22 mouse cellular contexts compared by ENCODE assay signal in the genomic region with DNA sequence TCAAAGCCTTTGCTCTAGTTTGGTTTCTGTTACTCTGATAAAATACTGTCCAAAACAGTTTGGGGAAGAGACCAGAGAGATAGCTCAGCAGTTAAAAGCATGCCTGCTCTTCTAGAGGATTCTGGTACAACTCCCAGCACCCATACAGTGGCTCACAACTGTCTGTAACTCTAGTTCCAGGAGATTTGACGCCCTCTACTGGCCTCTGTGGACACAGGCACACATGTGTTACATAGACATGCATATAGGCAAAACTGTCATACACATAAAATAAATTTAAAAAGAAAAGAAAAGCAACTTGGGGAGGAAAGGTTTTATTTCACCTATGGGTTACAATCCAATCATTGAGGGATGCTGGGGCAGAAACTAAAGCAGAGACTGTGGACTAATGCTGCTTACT. TPM values are rescaled to one million over a fixed set of nuclear protein-coding genes. Genes with fewer than 3 reads are reported as not detected.
A peak's percentile ranks its signal among the peaks of the same experiment; 100 is the strongest.
DNase-seq lines count a peak whose midpoint lies in the region; ATAC-seq and TF ChIP-seq lines count a peak whose summit lies in the region.
"Had no signal": no experiment of that assay in that cellular context is flagged by ENCODE, and none has a peak within 500 bp of the region (broad histone marks: within the 10 kb centered on the region; RNA-seq: fewer than 3 reads in every experiment).

No protein-coding gene starts in this region.

- no peaks in the 10 kb centered on the region for H3K9me3 ChIP-seq in hindbrain, postnatal 0 days (ENCODE audit: low read length)
- H3K9me3 ChIP-seq in hindbrain, embryonic 16.5 days (ENCODE audit: control insufficient read depth, low read length) = no peaks in the 10 kb centered on the region
- H3K9me3 ChIP-seq in lung, embryonic 14.5 days (ENCODE audit: low read depth, low read length) = no peaks in the 10 kb centered on the region
- no peaks in the 10 kb centered on the region for H3K9me3 ChIP-seq in ES-Bruce4 (replicated peaks; ENCODE audit: control insufficient read depth, insufficient read depth, low read length, poor library complexity, severe bottlenecking)
- H3K9me3 ChIP-seq: embryonic facial prominence, embryonic 12.5 days; forebrain, embryonic 12.5 days; heart, embryonic 15.5 days; hindbrain, embryonic 13.5 days had no signal

- no peaks in the 10 kb centered on the region for H3K4me1 ChIP-seq in hindbrain, postnatal 0 days (ENCODE audit: insufficient read depth, low read length)
- no peaks in the 10 kb centered on the region for H3K4me1 ChIP-seq in hindbrain, embryonic 16.5 days (ENCODE audit: control insufficient read depth, insufficient read depth, low read depth, low read length)
- H3K4me1 ChIP-seq in lung, embryonic 14.5 days (ENCODE audit: insufficient read depth) = no peaks in the 10 kb centered on the region
- no peaks in the 10 kb centered on the region for H3K4me1 ChIP-seq in ES-Bruce4 (ENCODE audit: control insufficient read depth, insufficient read depth, low read length)
- H3K4me1 ChIP-seq: embryonic facial prominence, embryonic 12.5 days; forebrain, embryonic 12.5 days; heart, embryonic 15.5 days; hindbrain, embryonic 13.5 days had no signal

- H3K27me3 ChIP-seq in hindbrain, postnatal 0 days (ENCODE audit: insufficient read depth, low read length) = no peaks in the 10 kb centered on the region
- H3K27me3 ChIP-seq in hindbrain, embryonic 16.5 days (replicated peaks; ENCODE audit: control insufficient read depth, insufficient read depth, low read length) = no peaks in the 10 kb centered on the region
- no peaks in the 10 kb centered on the region for H3K27me3 ChIP-seq in lung, embryonic 14.5 days (ENCODE audit: insufficient read depth, low read length)
- no peaks in the 10 kb centered on the region for H3K27me3 ChIP-seq in ES-Bruce4 (ENCODE audit: control insufficient read depth, insufficient read depth, low read length, poor library complexity, severe bottlenecking)
- H3K27me3 ChIP-seq: embryonic facial prominence, embryonic 12.5 days; forebrain, embryonic 12.5 days; heart, embryonic 15.5 days; hindbrain, embryonic 13.5 days had no signal

- H3K4me2 ChIP-seq in hindbrain, postnatal 0 days (ENCODE audit: low read depth, low read length) = no peak overlapping the region
- no peak overlapping the region for H3K4me2 ChIP-seq in hindbrain, embryonic 16.5 days (ENCODE audit: low read length)
- H3K4me2 ChIP-seq in lung, embryonic 14.5 days = no peak overlapping the region
- H3K4me2 ChIP-seq: embryonic facial prominence, embryonic 12.5 days; forebrain, embryonic 12.5 days; heart, embryonic 11.5 days; heart, embryonic 15.5 days; hindbrain, embryonic 13.5 days had no signal

- TF ChIP-seq CTCF in hindbrain, postnatal 0 days (IDR thresholded peaks at IDR 0.05; ENCODE audit: low read depth) = 0 out of 2 replicates have a peak, but pooled peaks have one; percentile 15
- TF ChIP-seq CTCF in lung, embryonic 14.5 days (IDR thresholded peaks at IDR 0.05; ENCODE audit: low read depth) = 0 out of 2 replicates have a peak, but pooled peaks have one; percentile 10
- peak; percentile 2 for TF ChIP-seq CTCF in ES-Bruce4 (IDR thresholded peaks at IDR 0.05; ENCODE audit: low read depth, low read length)

- no peak for TF ChIP-seq EP300 in ES-Bruce4 (IDR thresholded peaks at IDR 0.05; ENCODE audit: insufficient read depth, low read depth, low read length)

- H3K9ac ChIP-seq in hindbrain, postnatal 0 days (replicated peaks; ENCODE audit: low read length) = no peak overlapping the region
- H3K9ac ChIP-seq in hindbrain, embryonic 16.5 days (ENCODE audit: low read depth, low read length) = no peak overlapping the region
- no peak overlapping the region for H3K9ac ChIP-seq in lung, embryonic 14.5 days
- H3K9ac ChIP-seq in ES-Bruce4 (ENCODE audit: low read depth, poor library complexity, severe bottlenecking) = no peak overlapping the region
- H3K9ac ChIP-seq: embryonic facial prominence, embryonic 12.5 days; forebrain, embryonic 12.5 days; heart, embryonic 15.5 days; hindbrain, embryonic 13.5 days had no signal

- H3K4me3 ChIP-seq in hindbrain, postnatal 0 days (ENCODE audit: low read length) = no peak overlapping the region
- no peak overlapping the region for H3K4me3 ChIP-seq in hindbrain, embryonic 16.5 days (ENCODE audit: low read length)
- no peak overlapping the region for H3K4me3 ChIP-seq in lung, embryonic 14.5 days (ENCODE audit: low read depth, low read length)
- H3K4me3 ChIP-seq in ES-Bruce4 (ENCODE audit: low read depth, low read length) = no peak overlapping the region
- H3K4me3 ChIP-seq: embryonic facial prominence, embryonic 12.5 days; forebrain, embryonic 12.5 days; heart, adult 2 months; heart, embryonic 15.5 days; hindbrain, embryonic 13.5 days had no signal

- 54% methylated on average over 1 of the region's 1 CpGs for WGBS in hindbrain, postnatal 0 days
- WGBS in hindbrain, embryonic 16.5 days = 57% methylated on average over 1 of the region's 1 CpGs
- WGBS in lung, embryonic 14.5 days = 57% methylated on average over 1 of the region's 1 CpGs

- no peak overlapping the region for H3K27ac ChIP-seq in hindbrain, postnatal 0 days
- H3K27ac ChIP-seq in hindbrain, embryonic 16.5 days (ENCODE audit: low read depth, low read length) = no peak overlapping the region
- no peak overlapping the region for H3K27ac ChIP-seq in lung, embryonic 14.5 days (ENCODE audit: low read depth)
- H3K27ac ChIP-seq in ES-Bruce4 (ENCODE audit: insufficient read depth, low read length) = no peak overlapping the region
- H3K27ac ChIP-seq: embryonic facial prominence, embryonic 12.5 days; forebrain, embryonic 12.5 days; heart, adult 2 months; heart, embryonic 15.5 days; hindbrain, embryonic 13.5 days had no signal

- peaks cover 52% of the 10 kb centered on the region for H3K36me3 ChIP-seq in hindbrain, postnatal 0 days (ENCODE audit: insufficient read depth, low read length)
- H3K36me3 ChIP-seq in hindbrain, embryonic 16.5 days (ENCODE audit: control insufficient read depth, insufficient read depth, low read length) = peaks cover 20% of the 10 kb centered on the region
- peaks cover 73% of the 10 kb centered on the region for H3K36me3 ChIP-seq in lung, embryonic 14.5 days (ENCODE audit: insufficient read depth)
- H3K36me3 ChIP-seq in ES-Bruce4 (ENCODE audit: control insufficient read depth, insufficient read depth, low read length, poor library complexity, severe bottlenecking) = peaks cover 8% of the 10 kb centered on the region; the same call in 1 of the 2 replicates

- TF ChIP-seq POLR2A in ES-Bruce4 (IDR thresholded peaks at IDR 0.05; ENCODE audit: insufficient read depth, low read length) = no peak

- no peak for DNase-seq in hindbrain, postnatal 0 days (ENCODE audit: low spot score)
- no peak for DNase-seq in lung, embryonic 14.5 days
- no peak for DNase-seq in lung, postnatal 10 days
- peak; percentile 26 for DNase-seq in ZHBTc4 (ENCODE audit: low read depth, low spot score)
- DNase-seq in right cerebral cortex, adult 18-20 months = no peak
- DNase-seq in cerebellum, adult 11-12 months = no peak
- DNase-seq: adrenal gland, postnatal 10 days; cerebellum, adult 11 months; cerebellum, adult 9-10 months; cerebellum, postnatal 25 days; gastrocnemius, postnatal 10 days; heart, adult 2 months; heart, postnatal 14 days had no signal

- no peak for ATAC-seq in hindbrain, postnatal 0 days
- ATAC-seq in hindbrain, embryonic 16.5 days = no peak
- ATAC-seq in lung, embryonic 14.5 days (ENCODE audit: insufficient read depth) = no peak
- ATAC-seq: forebrain, embryonic 16.5 days; intestine, embryonic 16.5 days had no signal

RNA-seq across cellular contexts. Expression of a gene that starts 24.1 kb away (rescaled TPM):
- 66.4 and 69.3 TPM in 2 replicates for total RNA-seq in hindbrain, postnatal 0 days (2014; rRNA removed)
- 17.3 and 17.4 TPM in 2 replicates for polyA plus RNA-seq in hindbrain, postnatal 0 days (2015; fragmentation: Nextera tagmentation; extraction: Ambion mirVana)
- polyA plus RNA-seq in hindbrain, embryonic 16.5 days (2015; fragmentation: Nextera tagmentation; extraction: Ambion mirVana) = 20.0 and 27.8 TPM in 2 replicates
- polyA plus RNA-seq in lung, embryonic 14.5 days (2014; fragmentation: Nextera tagmentation; extraction: Ambion mirVana) = 2.3 and 2.6 TPM in 2 replicates
- polyA plus RNA-seq in ES-Bruce4 (2011; ENCODE audit: insufficient read depth, insufficient read length, low read depth, missing spikeins) = 27.3 and 28.9 TPM in 2 replicates

RNA-seq across cellular contexts. Expression of a gene that starts 36.5 kb away (rescaled TPM):
- 2.3 and 3.0 TPM in 2 replicates for total RNA-seq in hindbrain, postnatal 0 days (2014; rRNA removed)
- 4.5 and 5.9 TPM in 2 replicates for polyA plus RNA-seq in hindbrain, postnatal 0 days (2015; fragmentation: Nextera tagmentation; extraction: Ambion mirVana)
- 3.1 TPM in 2 replicates for polyA plus RNA-seq in hindbrain, embryonic 16.5 days (2015; fragmentation: Nextera tagmentation; extraction: Ambion mirVana)
- polyA plus RNA-seq in lung, embryonic 14.5 days (2014; fragmentation: Nextera tagmentation; extraction: Ambion mirVana) = 2.8 and 3.4 TPM in 2 replicates
- polyA plus RNA-seq in ES-Bruce4 (2011; ENCODE audit: insufficient read depth, insufficient read length, low read depth, missing spikeins) = not detected in 2 replicates

RNA-seq across cellular contexts. Expression of a gene that starts 36.6 kb away (rescaled TPM):
- 0.11 and 0.16 TPM in 2 replicates for total RNA-seq in hindbrain, postnatal 0 days (2014; rRNA removed)
- polyA plus RNA-seq in hindbrain, postnatal 0 days (2015; fragmentation: Nextera tagmentation; extraction: Ambion mirVana) = 0.21 and 0.54 TPM in 2 replicates
- 0.39 and 0.61 TPM in 2 replicates for polyA plus RNA-seq in hindbrain, embryonic 16.5 days (2015; fragmentation: Nextera tagmentation; extraction: Ambion mirVana)
- polyA plus RNA-seq in lung, embryonic 14.5 days (2014; fragmentation: Nextera tagmentation; extraction: Ambion mirVana) = 1.3 and 1.4 TPM in 2 replicates
- not detected in 2 replicates for polyA plus RNA-seq in ES-Bruce4 (2011; ENCODE audit: insufficient read depth, insufficient read length, low read depth, missing spikeins)

RNA-seq across cellular contexts. Expression of a gene that starts 43.4 kb away (rescaled TPM):
- not detected in 2 replicates for total RNA-seq in hindbrain, postnatal 0 days (2014; rRNA removed)
- 0.25 and 0.52 TPM in 2 replicates for polyA plus RNA-seq in hindbrain, postnatal 0 days (2015; fragmentation: Nextera tagmentation; extraction: Ambion mirVana)
- 0.36 TPM in 1 of 2 replicates, not detected in the other for polyA plus RNA-seq in hindbrain, embryonic 16.5 days (2015; fragmentation: Nextera tagmentation; extraction: Ambion mirVana)
- polyA plus RNA-seq in lung, embryonic 14.5 days (2014; fragmentation: Nextera tagmentation; extraction: Ambion mirVana) = 0.53 and 0.88 TPM in 2 replicates
- polyA plus RNA-seq in ES-Bruce4 (2011; ENCODE audit: insufficient read depth, insufficient read length, low read depth, missing spikeins) = not detected in 2 replicates
- polyA plus RNA-seq: embryonic facial prominence, embryonic 12.5 days; forebrain, embryonic 12.5 days; hindbrain, embryonic 13.5 days had no signal
